Mouse (Mus musculus): Measurements from ENCODE around the gene Gne. TPM values are rescaled to one million over a fixed set of nuclear protein-coding genes. Genes with fewer than 3 reads are reported as not detected.
"Not testable (repeated sequence)": the region's sequence is repeated elsewhere in the genome, so short reads cannot be mapped to it uniquely, and the experiment has no call there.

Gene Gne
- polyA plus RNA-seq, 1 experiment from 2014 or later, result 47.5 TPM

DNA sequence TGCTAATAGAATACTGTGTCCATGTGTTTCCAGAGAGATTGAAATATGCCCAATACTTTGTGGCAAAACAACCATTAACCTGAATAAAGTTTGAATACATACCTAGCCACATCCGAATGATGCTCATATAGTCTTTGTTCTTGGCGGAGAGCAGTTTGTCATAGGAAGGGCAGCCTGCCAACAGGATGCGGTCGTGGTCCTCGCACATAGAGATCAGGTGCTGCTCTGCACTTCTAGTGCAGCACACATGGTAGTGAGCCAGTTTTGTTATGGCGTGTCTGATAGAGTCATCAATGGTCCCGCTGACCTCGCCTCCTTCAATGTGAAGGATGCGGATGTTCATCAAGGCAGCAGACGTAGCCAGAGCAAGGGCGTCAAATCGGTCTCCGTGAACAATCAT lies 24.3 kb downstream of the Gne start:
- H3K27ac ChIP-seq (ENCODE audit: low read depth), result no peak overlapping the region
- no peak overlapping the region for H3K4me3 ChIP-seq (ENCODE audit: low read depth, low read length)
- H3K9me3 ChIP-seq (ENCODE audit: low read length), result no peaks in the 10 kb centered on the region
- DNase-seq, result no peak
- H3K27me3 ChIP-seq (ENCODE audit: insufficient read depth, low read length), result no peaks in the 10 kb centered on the region
- H3K4me2 ChIP-seq (ENCODE audit: low read depth, low read length), result no peak overlapping the region
- H3K4me1 ChIP-seq (ENCODE audit: insufficient read depth), result no peaks in the 10 kb centered on the region
- ATAC-seq, result 0 out of 2 replicates have a peak, but pooled peaks have one; percentile 14
- WGBS (ENCODE audit: insufficient replicate concordance), result 91% methylated on average over 13 of the region's 13 CpGs
- TF ChIP-seq CTCF (IDR thresholded peaks at IDR 0.05; ENCODE audit: low read depth) (no peak), EP300 (IDR thresholded peaks at IDR 0.05; ENCODE audit: low read depth) (no peak)
- H3K36me3 ChIP-seq (replicated peaks; ENCODE audit: insufficient read depth, low read length), result peaks cover 39% of the 10 kb centered on the region
- H3K9ac ChIP-seq (replicated peaks), result no peak overlapping the region

DNA sequence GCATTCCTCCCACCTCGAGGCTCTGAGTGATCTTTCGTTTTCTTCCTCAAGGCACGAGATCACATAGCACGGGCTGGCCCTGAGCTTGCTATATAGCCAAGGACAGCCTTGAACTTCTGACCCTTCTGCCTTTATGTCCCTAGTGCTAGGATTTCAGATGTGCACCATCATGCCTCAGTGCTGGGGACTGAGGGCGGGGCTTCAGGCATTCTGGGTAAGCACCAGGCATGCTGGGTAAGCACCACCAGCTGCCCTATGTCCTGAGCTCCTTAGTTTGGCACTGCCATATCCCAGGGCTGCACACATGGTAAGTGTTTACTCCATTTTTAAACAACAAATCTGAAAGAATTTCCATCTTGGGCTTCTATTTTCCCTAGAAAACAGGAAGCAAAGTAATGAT lies 34.2 kb downstream of the Gne start:
- peaks cover 58% of the 10 kb centered on the region for H3K36me3 ChIP-seq (replicated peaks; ENCODE audit: insufficient read depth, low read length)
- ATAC-seq, result no peak
- 75% methylated on average over 5 of the region's 5 CpGs for WGBS (ENCODE audit: insufficient replicate concordance)
- no peak overlapping the region for H3K4me2 ChIP-seq (ENCODE audit: low read depth, low read length)
- no peak overlapping the region for H3K27ac ChIP-seq (ENCODE audit: low read depth)
- no peaks in the 10 kb centered on the region for H3K9me3 ChIP-seq (ENCODE audit: low read length)
- H3K4me3 ChIP-seq (ENCODE audit: low read depth, low read length), result no peak overlapping the region
- H3K9ac ChIP-seq (replicated peaks), result no peak overlapping the region
- no peaks in the 10 kb centered on the region for H3K27me3 ChIP-seq (ENCODE audit: insufficient read depth, low read length)
- no peak for DNase-seq
- H3K4me1 ChIP-seq (ENCODE audit: insufficient read depth), result no peaks in the 10 kb centered on the region
- no peak for TF ChIP-seq EP300 (IDR thresholded peaks at IDR 0.05; ENCODE audit: low read depth)
- no peak for TF ChIP-seq CTCF (IDR thresholded peaks at IDR 0.05; ENCODE audit: low read depth)

- no peak overlapping the region for H3K4me3 ChIP-seq (ENCODE audit: low read depth, low read length)
- no peak overlapping the region for H3K9ac ChIP-seq (replicated peaks)
- 74% methylated on average over 5 of the region's 5 CpGs for WGBS (ENCODE audit: insufficient replicate concordance)
- no peak overlapping the region for H3K4me2 ChIP-seq (ENCODE audit: low read depth, low read length)
- H3K36me3 ChIP-seq (replicated peaks; ENCODE audit: insufficient read depth, low read length), result peaks cover 68% of the 10 kb centered on the region
- no peak for DNase-seq
- H3K27ac ChIP-seq (ENCODE audit: low read depth), result no peak overlapping the region
- TF ChIP-seq EP300 (IDR thresholded peaks at IDR 0.05; ENCODE audit: low read depth) (no peak), CTCF (IDR thresholded peaks at IDR 0.05; ENCODE audit: low read depth) (no peak)
- no peaks in the 10 kb centered on the region for H3K27me3 ChIP-seq (ENCODE audit: insufficient read depth, low read length)
- no peaks in the 10 kb centered on the region for H3K4me1 ChIP-seq (ENCODE audit: insufficient read depth)
- no peak for ATAC-seq
- no peaks in the 10 kb centered on the region for H3K9me3 ChIP-seq (ENCODE audit: low read length)
Observed at GRCm38 (mm10) chr4:44046066-44046465, 37.9 kb downstream of the Gne start.

GRCm38 (mm10) chr4:44044685-44045356 lies 39.2 kb downstream of the Gne start:
- H3K27me3 ChIP-seq (ENCODE audit: insufficient read depth, low read length), result no peaks in the 10 kb centered on the region
- peaks cover 75% of the 10 kb centered on the region for H3K36me3 ChIP-seq (replicated peaks; ENCODE audit: insufficient read depth, low read length)
- H3K4me1 ChIP-seq (ENCODE audit: insufficient read depth), result no peaks in the 10 kb centered on the region
- no peak overlapping the region for H3K27ac ChIP-seq (ENCODE audit: low read depth)
- no peak overlapping the region for H3K4me2 ChIP-seq (ENCODE audit: low read depth, low read length)
- H3K9me3 ChIP-seq (ENCODE audit: low read length), result no peaks in the 10 kb centered on the region
- TF ChIP-seq CTCF (IDR thresholded peaks at IDR 0.05; ENCODE audit: low read depth), result no peak
- no peak for TF ChIP-seq EP300 (IDR thresholded peaks at IDR 0.05; ENCODE audit: low read depth)
- DNase-seq (no peak), ATAC-seq (no peak)
- no peak overlapping the region for H3K9ac ChIP-seq (replicated peaks)
- H3K4me3 ChIP-seq (ENCODE audit: low read depth, low read length), result no peak overlapping the region
- 81% methylated on average over 5 of the region's 5 CpGs for WGBS (ENCODE audit: insufficient replicate concordance)

DNA sequence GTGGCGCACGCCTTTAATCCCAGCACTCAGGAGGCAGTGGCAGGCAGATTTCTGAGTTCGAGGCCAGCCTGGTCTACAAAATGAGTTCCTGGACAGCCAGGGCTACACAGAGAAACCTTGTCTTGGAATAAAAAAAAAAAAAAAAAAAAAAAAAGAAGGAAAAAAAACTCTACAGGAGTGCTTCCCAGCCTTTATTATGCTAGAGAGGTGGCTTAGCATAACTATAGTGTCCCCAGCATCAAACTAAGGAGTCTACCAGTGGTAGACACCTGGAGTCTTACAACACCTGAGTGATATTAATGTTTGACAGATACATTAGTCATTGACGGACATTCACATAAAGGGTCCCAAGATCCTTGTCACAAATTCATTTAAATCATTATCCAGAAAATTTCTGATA lies 40.8 kb downstream of the Gne start:
- H3K4me1 ChIP-seq (ENCODE audit: insufficient read depth); H3K27ac ChIP-seq (ENCODE audit: low read depth); H3K9me3 ChIP-seq (ENCODE audit: low read length); ATAC-seq; H3K27me3 ChIP-seq (ENCODE audit: insufficient read depth, low read length); H3K9ac ChIP-seq (replicated peaks); H3K4me3 ChIP-seq (ENCODE audit: low read depth, low read length); H3K4me2 ChIP-seq (ENCODE audit: low read depth, low read length); DNase-seq: not testable (repeated sequence)
- H3K36me3 ChIP-seq (replicated peaks; ENCODE audit: insufficient read depth, low read length), result peaks cover 73% of the 10 kb centered on the region
- 87% methylated on average over 4 of the region's 4 CpGs for WGBS (ENCODE audit: insufficient replicate concordance)

DNA sequence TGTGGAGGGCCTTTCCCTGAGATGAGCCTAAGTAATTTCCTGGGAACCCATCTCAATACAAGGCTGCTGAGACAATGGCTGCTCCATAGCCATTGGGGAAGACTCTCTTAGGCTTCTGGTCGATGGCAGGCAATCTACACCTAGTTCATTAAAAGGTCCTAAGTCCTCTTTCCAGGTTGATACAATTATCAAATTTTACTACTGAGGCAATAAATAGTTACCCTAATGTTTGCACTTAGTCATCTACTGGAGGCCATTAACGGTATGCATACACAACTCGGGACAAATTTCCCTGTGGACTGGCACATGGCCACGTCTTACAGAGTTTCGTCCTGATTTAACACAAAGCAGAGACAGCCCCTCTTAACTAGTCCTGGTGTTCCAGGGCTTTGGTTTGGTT lies 41.5 kb downstream of the Gne start:
- no peak for TF ChIP-seq CTCF (IDR thresholded peaks at IDR 0.05; ENCODE audit: low read depth)
- TF ChIP-seq EP300 (IDR thresholded peaks at IDR 0.05; ENCODE audit: low read depth), result no peak
- 85% methylated on average over 5 of the region's 5 CpGs for WGBS (ENCODE audit: insufficient replicate concordance)
- H3K36me3 ChIP-seq (replicated peaks; ENCODE audit: insufficient read depth, low read length), result peaks cover 76% of the 10 kb centered on the region
- ATAC-seq, result no peak
- H3K4me1 ChIP-seq (ENCODE audit: insufficient read depth), result no peaks in the 10 kb centered on the region
- no peak overlapping the region for H3K27ac ChIP-seq (ENCODE audit: low read depth)
- H3K27me3 ChIP-seq (ENCODE audit: insufficient read depth, low read length), result no peaks in the 10 kb centered on the region
- H3K4me2 ChIP-seq (ENCODE audit: low read depth, low read length), result no peak overlapping the region
- no peak overlapping the region for H3K9ac ChIP-seq (replicated peaks)
- no peak overlapping the region for H3K4me3 ChIP-seq (ENCODE audit: low read depth, low read length)
- H3K9me3 ChIP-seq (ENCODE audit: low read length), result no peaks in the 10 kb centered on the region
- DNase-seq, result no peak

DNA sequence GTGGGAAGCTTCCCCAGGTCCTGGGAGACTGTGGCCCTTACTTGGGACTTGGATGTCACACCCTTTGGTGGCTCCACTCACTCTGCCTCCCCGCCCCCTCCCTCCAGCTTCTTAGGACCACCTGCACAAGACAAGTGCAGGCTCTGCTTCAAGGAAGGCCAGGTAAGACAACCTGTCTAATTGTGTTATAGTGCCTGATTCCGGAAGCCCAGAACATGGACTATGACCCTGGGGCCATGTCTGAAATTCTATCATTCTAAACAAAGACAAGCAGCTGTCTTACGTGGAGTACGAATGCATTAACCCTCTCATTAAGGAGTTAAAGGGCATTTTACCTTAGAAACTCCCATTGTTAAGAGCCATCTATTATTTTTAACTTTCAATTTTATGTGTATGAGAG lies 43.2 kb downstream of the Gne start:
- Histone ChIP-seq H3K9ac (replicated peaks) (no peak overlapping the region), H3K4me3 (ENCODE audit: low read depth, low read length) (no peak overlapping the region), H3K36me3 (replicated peaks; ENCODE audit: insufficient read depth, low read length) (peaks cover 70% of the 10 kb centered on the region), H3K27me3 (ENCODE audit: insufficient read depth, low read length) (no peaks in the 10 kb centered on the region), H3K4me1 (ENCODE audit: insufficient read depth) (no peaks in the 10 kb centered on the region), H3K27ac (ENCODE audit: low read depth) (no peak overlapping the region), H3K9me3 (ENCODE audit: low read length) (no peaks in the 10 kb centered on the region), H3K4me2 (ENCODE audit: low read depth, low read length) (no peak overlapping the region)
- TF ChIP-seq CTCF (IDR thresholded peaks at IDR 0.05; ENCODE audit: low read depth) (no peak), EP300 (IDR thresholded peaks at IDR 0.05; ENCODE audit: low read depth) (no peak)
- ATAC-seq, result no peak
- 85% methylated on average over 4 of the region's 4 CpGs for WGBS (ENCODE audit: insufficient replicate concordance)
- DNase-seq, result no peak

Measured in liver, postnatal 0 days (tissue).